Mouse (Mus musculus) C3H10T1/2 (cell line): ENCODE results near the gene Cdnf. TPM values are rescaled to one million over a fixed set of nuclear protein-coding genes. Genes with fewer than 3 reads are reported as not detected.

ENCODE experiments used
- polyA plus RNA-seq, 2 experiments: library from polyadenylated mRNA; unstranded; fragments of >200 nt; fragmentation: generic; extraction: Trizol; gene quantifications; one replicate each; pipeline ENCODE4 v1.2.1; 2012; ENCODE audit warnings: missing spikeins in 2 of 2

Gene Cdnf
- under 1 TPM; 0.12 to 0.90 TPM for polyA plus RNA-seq

GRCm38 (mm10) chr2:3512552-3513454 lies at the start of gene Cdnf, which contains the start of the genes Gm45902 and Hspa14:
Gene Cdnf (plus strand): TSS chr2:3513030.
Gene Gm45902 (minus strand): TSS chr2:3512790.
Gene Hspa14 (minus strand): TSS chr2:3512814.

GRCm38 (mm10) chr2:3474861-3475283 lies 38.0 kb upstream of the Cdnf start, which contains the start of gene Suv39h2:
Gene Suv39h2 (minus strand): TSS chr2:3475031.

GRCm38 (mm10) chr2:3570186-3570585 lies 57.4 kb downstream of the Cdnf start, which contains the start of gene Fam107b:
Gene Fam107b (plus strand): TSS chr2:3570488.

Other genes with a start within 250 kb of the Cdnf start
- gene Nmt2, start 228.8 kb upstream of the Cdnf start, polyA plus RNA-seq = 1 to 10 TPM; 8.5 to 8.9 TPM
- 1 to 10 TPM; 1.1 to 6.5 TPM for gene Rpp38, start 180.4 kb upstream of the Cdnf start, polyA plus RNA-seq
- gene Acbd7, start 176.9 kb upstream of the Cdnf start, polyA plus RNA-seq = under 1 TPM in 1 of 2 experiments, not detected in 1; 0.18 TPM
- gene Olah, start 115.8 kb upstream of the Cdnf start, polyA plus RNA-seq = not detected
- gene Meig1, start 90.4 kb upstream of the Cdnf start, polyA plus RNA-seq = under 1 TPM in 1 of 2 experiments, not detected in 1; 0.06 TPM
- gene Dclre1c, start 88.9 kb upstream of the Cdnf start, polyA plus RNA-seq = under 1 TPM; 0.08 to 0.79 TPM
- 1 to 10 TPM in 1 of 2 experiments, under 1 TPM in 1; 0.41 to 1.1 TPM for gene Suv39h2, start 38.0 kb upstream of the Cdnf start, polyA plus RNA-seq
- under 1 TPM; 0.21 to 0.91 TPM for gene Gm45902, start 240 bp upstream of the Cdnf start, polyA plus RNA-seq
- gene Hspa14, start 216 bp upstream of the Cdnf start, polyA plus RNA-seq = 10 to 100 TPM in 1 of 2 experiments, 1 to 10 TPM in 1; 6.0 to 24.3 TPM
- 10 to 100 TPM in 1 of 2 experiments, 1 to 10 TPM in 1; 2.1 to 20.7 TPM for gene Fam107b, start 57.5 kb downstream of the Cdnf start, polyA plus RNA-seq